30 mouse cellular contexts compared by ENCODE assay signal in genomic region chr16:54902911-54903310, GRCm38 (mm10).
"Had no signal": no experiment of that assay in that cellular context is flagged by ENCODE, and none has a peak within 500 bp of the region (broad histone marks: within the 10 kb centered on the region; RNA-seq: fewer than 3 reads in every experiment).

No protein-coding gene starts in this region.

- ATAC-seq: lung, postnatal 0 days; midbrain, embryonic 13.5 days; midbrain, embryonic 15.5 days; midbrain, embryonic 16.5 days had no signal

- H3K4me1 ChIP-seq: limb, embryonic 10.5 days; limb, embryonic 12.5 days; limb, embryonic 13.5 days; limb, embryonic 15.5 days; liver, embryonic 13.5 days; liver, embryonic 15.5 days; lung, embryonic 15.5 days; megakaryocyte, embryonic 14.5 days; midbrain, embryonic 10.5 days; midbrain, embryonic 12.5 days; midbrain, embryonic 13.5 days; midbrain, embryonic 15.5 days; neural tube, embryonic 12.5 days had no signal

- H3K9ac ChIP-seq: limb, embryonic 12.5 days; limb, embryonic 13.5 days; limb, embryonic 15.5 days; liver, embryonic 13.5 days; liver, embryonic 14.5 days; liver, embryonic 15.5 days; lung, embryonic 14.5 days; lung, embryonic 15.5 days; midbrain, embryonic 12.5 days; midbrain, embryonic 13.5 days; midbrain, embryonic 15.5 days; neural tube, embryonic 12.5 days had no signal

- DNase-seq: left cerebral cortex, postnatal 4 days; liver; liver, embryonic 13.5 days; lung, adult 18-20 months; lung, adult 2 months; lung, embryonic 14.5 days; lung, postnatal 10 days; lung, postnatal 14 days; lung, postnatal 36 days; lung, postnatal 4 days; midbrain, embryonic 14.5 days had no signal

- H3K27ac ChIP-seq: left cerebral cortex, adult 2 months; limb, embryonic 10.5 days; limb, embryonic 12.5 days; limb, embryonic 13.5 days; limb, embryonic 15.5 days; liver, embryonic 13.5 days; liver, embryonic 14.5 days; liver, embryonic 15.5 days; lung, embryonic 15.5 days; macrophage; midbrain, embryonic 10.5 days; midbrain, embryonic 12.5 days; midbrain, embryonic 13.5 days; midbrain, embryonic 15.5 days; neural tube, embryonic 12.5 days had no signal

- H3K4me2 ChIP-seq: limb, embryonic 12.5 days; limb, embryonic 13.5 days; limb, embryonic 15.5 days; liver, embryonic 13.5 days; liver, embryonic 15.5 days; lung, embryonic 14.5 days; lung, embryonic 15.5 days; midbrain, embryonic 11.5 days; midbrain, embryonic 12.5 days; midbrain, embryonic 13.5 days; midbrain, embryonic 15.5 days; neural tube, embryonic 12.5 days had no signal

- H3K36me3 ChIP-seq: limb, embryonic 10.5 days; limb, embryonic 12.5 days; limb, embryonic 13.5 days; limb, embryonic 15.5 days; liver, embryonic 13.5 days; liver, embryonic 15.5 days; lung, embryonic 15.5 days; midbrain, embryonic 10.5 days; midbrain, embryonic 12.5 days; midbrain, embryonic 13.5 days; midbrain, embryonic 15.5 days; neural tube, embryonic 12.5 days had no signal

- H3K4me3 ChIP-seq: left cerebral cortex, adult 2 months; limb, embryonic 10.5 days; limb, embryonic 12.5 days; limb, embryonic 13.5 days; limb, embryonic 15.5 days; liver, embryonic 13.5 days; liver, embryonic 15.5 days; lung, embryonic 15.5 days; megakaryocyte, embryonic 14.5 days; midbrain, embryonic 10.5 days; midbrain, embryonic 12.5 days; midbrain, embryonic 13.5 days; midbrain, embryonic 15.5 days; myocyte; neural tube, embryonic 12.5 days had no signal

- H3K27me3 ChIP-seq: limb, embryonic 12.5 days; limb, embryonic 13.5 days; limb, embryonic 15.5 days; liver, embryonic 13.5 days; liver, embryonic 15.5 days; lung, embryonic 15.5 days; megakaryocyte, embryonic 14.5 days; midbrain, embryonic 12.5 days; midbrain, embryonic 13.5 days; midbrain, embryonic 15.5 days; neural tube, embryonic 12.5 days had no signal

- H3K9me3 ChIP-seq: limb, embryonic 10.5 days; limb, embryonic 12.5 days; limb, embryonic 13.5 days; limb, embryonic 15.5 days; liver, embryonic 13.5 days; liver, embryonic 15.5 days; lung, embryonic 15.5 days; megakaryocyte, embryonic 14.5 days; midbrain, embryonic 10.5 days; midbrain, embryonic 12.5 days; midbrain, embryonic 13.5 days; midbrain, embryonic 15.5 days; neural tube, embryonic 12.5 days had no signal
